Mouse (Mus musculus) small intestine, adult 2 months (tissue): ENCODE results near the gene Havcr2.

Experiments used
- CTCF ChIP-seq: fragments of 200-500 bp; IDR thresholded peaks from 2 replicates; pipeline ENCODE4 v1.5.1; 2012; ENCODE audit warnings: low read depth, mild to moderate bottlenecking, control low read depth, inconsistent platforms, low read length, moderate library complexity, mixed read lengths; ENCODE audit not compliant: insufficient replicate concordance, insufficient read length; ENCODE audit errors: extremely low read depth
- POLR2A ChIP-seq: fragments of 200-500 bp; IDR thresholded peaks from 2 replicates; pipeline ENCODE4 v1.6.1; 2012; ENCODE audit warnings: low read depth, mild to moderate bottlenecking, control low read depth, inconsistent platforms, low read length, moderate library complexity

DNA sequence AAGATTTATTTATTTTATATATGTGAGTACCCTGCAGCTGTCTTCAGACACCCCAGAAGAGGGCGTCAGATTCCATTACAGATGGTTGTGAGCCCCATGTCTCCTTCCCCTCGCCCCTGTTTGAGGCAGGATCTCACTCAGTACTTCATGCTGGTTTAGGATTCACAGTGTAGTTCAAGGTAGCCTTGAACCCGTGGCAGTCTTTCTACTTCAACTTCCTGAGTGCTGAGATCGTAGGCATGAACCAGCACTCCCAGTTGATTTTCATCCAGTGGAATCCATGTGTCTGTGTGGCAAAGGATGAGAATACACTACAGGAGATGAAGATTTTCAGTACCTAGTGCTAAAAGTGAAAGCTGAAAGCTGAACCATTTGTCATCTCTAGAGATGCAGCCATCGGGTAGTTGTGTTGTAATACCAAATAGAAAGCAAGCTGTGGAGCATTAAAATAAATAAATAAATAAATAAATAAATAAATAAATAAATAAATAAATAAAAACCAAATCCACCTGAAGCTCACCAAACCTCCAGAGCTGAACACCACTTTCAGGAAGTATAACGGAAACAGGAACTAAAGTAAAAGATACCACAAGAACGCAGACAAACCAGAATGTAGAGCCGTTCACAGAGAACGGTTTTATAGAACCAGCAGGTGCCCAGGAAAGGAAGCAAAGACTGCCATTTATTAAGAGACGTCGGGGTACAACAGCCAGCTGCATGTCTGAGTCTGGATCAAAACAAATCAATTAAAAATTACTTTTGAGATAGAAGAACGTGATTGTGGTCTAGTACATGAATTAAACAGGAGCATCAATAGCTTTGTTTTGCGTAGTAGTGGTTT lies 6.9 kb upstream of the Havcr2 start:
- TF ChIP-seq CTCF = no peak
- TF ChIP-seq POLR2A = no peak
